Mouse (Mus musculus): ENCODE measurements at regions not wholly inside any gene's neighbourhood (a gene's known extent, or its start where the extent isn't known, plus 50 kb on each side); places are given as distances from the start of the nearest gene placed in this dataset.

GRCm38 (mm10) chr1:168569930-168570515 lies 138.0 kb upstream of the Pbx1 start:
- TF ChIP-seq POLR2A (IDR thresholded peaks at IDR 0.05; ENCODE audit: control insufficient read depth, low read depth, low read length) (no peak), CTCF (IDR thresholded peaks at IDR 0.05; ENCODE audit: control insufficient read depth, insufficient read depth, insufficient replicate concordance, low read depth, low read length) (no peak)
- H3K27me3 ChIP-seq (ENCODE audit: control insufficient read depth, insufficient read depth, low read length): no peaks in the 10 kb centered on the region
- H3K27ac ChIP-seq (ENCODE audit: control insufficient read depth, insufficient read depth, low read depth, low read length): no peak overlapping the region
- no peaks in the 10 kb centered on the region for H3K4me1 ChIP-seq (ENCODE audit: control insufficient read depth, insufficient read depth, low read length)
- no peaks in the 10 kb centered on the region for H3K36me3 ChIP-seq (ENCODE audit: control insufficient read depth, insufficient read depth, low read length)
- no peak overlapping the region for H3K4me3 ChIP-seq (ENCODE audit: control insufficient read depth, low read depth, low read length)

- Histone ChIP-seq H3K27me3 (ENCODE audit: control insufficient read depth, insufficient read depth, low read length) (no peaks in the 10 kb centered on the region), H3K36me3 (ENCODE audit: control insufficient read depth, insufficient read depth, low read length) (no peaks in the 10 kb centered on the region), H3K27ac (ENCODE audit: control insufficient read depth, insufficient read depth, low read depth, low read length) (no peak overlapping the region), H3K4me1 (ENCODE audit: control insufficient read depth, insufficient read depth, low read length) (no peaks in the 10 kb centered on the region), H3K4me3 (ENCODE audit: control insufficient read depth, low read depth, low read length) (no peak overlapping the region)
- no peak for TF ChIP-seq POLR2A (IDR thresholded peaks at IDR 0.05; ENCODE audit: control insufficient read depth, low read depth, low read length)
- TF ChIP-seq CTCF (IDR thresholded peaks at IDR 0.05; ENCODE audit: control insufficient read depth, insufficient read depth, insufficient replicate concordance, low read depth, low read length): no peak
These were observed 120.3 kb upstream of the Pbx1 start for GRCm38 (mm10) chr1:168552394-168552793.

GRCm38 (mm10) chr1:168549807-168550435 lies 117.9 kb upstream of the Pbx1 start:
- H3K27ac ChIP-seq (ENCODE audit: control insufficient read depth, insufficient read depth, low read depth, low read length): no peak overlapping the region
- H3K36me3 ChIP-seq (ENCODE audit: control insufficient read depth, insufficient read depth, low read length): no peaks in the 10 kb centered on the region
- H3K4me3 ChIP-seq (ENCODE audit: control insufficient read depth, low read depth, low read length): no peak overlapping the region
- no peaks in the 10 kb centered on the region for H3K4me1 ChIP-seq (ENCODE audit: control insufficient read depth, insufficient read depth, low read length)
- H3K27me3 ChIP-seq (ENCODE audit: control insufficient read depth, insufficient read depth, low read length): no peaks in the 10 kb centered on the region
- TF ChIP-seq POLR2A (IDR thresholded peaks at IDR 0.05; ENCODE audit: control insufficient read depth, low read depth, low read length): no peak
- no peak for TF ChIP-seq CTCF (IDR thresholded peaks at IDR 0.05; ENCODE audit: control insufficient read depth, insufficient read depth, insufficient replicate concordance, low read depth, low read length)

GRCm38 (mm10) chr1:168546156-168546555 lies 114.1 kb upstream of the Pbx1 start:
- H3K27ac ChIP-seq (ENCODE audit: control insufficient read depth, insufficient read depth, low read depth, low read length): no peak overlapping the region

GRCm38 (mm10) chr1:168545072-168545780 lies 113.2 kb upstream of the Pbx1 start:
- Histone ChIP-seq H3K36me3 (ENCODE audit: control insufficient read depth, insufficient read depth, low read length) (no peaks in the 10 kb centered on the region), H3K27ac (ENCODE audit: control insufficient read depth, insufficient read depth, low read depth, low read length) (no peak overlapping the region), H3K4me3 (ENCODE audit: control insufficient read depth, low read depth, low read length) (no peak overlapping the region), H3K4me1 (ENCODE audit: control insufficient read depth, insufficient read depth, low read length) (no peaks in the 10 kb centered on the region), H3K27me3 (ENCODE audit: control insufficient read depth, insufficient read depth, low read length) (no peaks in the 10 kb centered on the region)
- no peak for TF ChIP-seq CTCF (IDR thresholded peaks at IDR 0.05; ENCODE audit: control insufficient read depth, insufficient read depth, insufficient replicate concordance, low read depth, low read length)
- TF ChIP-seq POLR2A (IDR thresholded peaks at IDR 0.05; ENCODE audit: control insufficient read depth, low read depth, low read length): no peak

More at GRCm38 (mm10) chr1:168546156-168546555, 114.1 kb upstream of the Pbx1 start:
- Histone ChIP-seq H3K4me3 (ENCODE audit: control insufficient read depth, low read depth, low read length) (no peak overlapping the region), H3K36me3 (ENCODE audit: control insufficient read depth, insufficient read depth, low read length) (no peaks in the 10 kb centered on the region), H3K27me3 (ENCODE audit: control insufficient read depth, insufficient read depth, low read length) (no peaks in the 10 kb centered on the region), H3K4me1 (ENCODE audit: control insufficient read depth, insufficient read depth, low read length) (no peaks in the 10 kb centered on the region)
- no peak for TF ChIP-seq CTCF (IDR thresholded peaks at IDR 0.05; ENCODE audit: control insufficient read depth, insufficient read depth, insufficient replicate concordance, low read depth, low read length)
- no peak for TF ChIP-seq POLR2A (IDR thresholded peaks at IDR 0.05; ENCODE audit: control insufficient read depth, low read depth, low read length)

GRCm38 (mm10) chr1:168541231-168541630 lies 109.2 kb upstream of the Pbx1 start:
- Histone ChIP-seq H3K4me1 (ENCODE audit: control insufficient read depth, insufficient read depth, low read length) (no peaks in the 10 kb centered on the region), H3K27me3 (ENCODE audit: control insufficient read depth, insufficient read depth, low read length) (no peaks in the 10 kb centered on the region), H3K36me3 (ENCODE audit: control insufficient read depth, insufficient read depth, low read length) (no peaks in the 10 kb centered on the region), H3K4me3 (ENCODE audit: control insufficient read depth, low read depth, low read length) (no peak overlapping the region), H3K27ac (ENCODE audit: control insufficient read depth, insufficient read depth, low read depth, low read length) (no peak overlapping the region)
- TF ChIP-seq CTCF (IDR thresholded peaks at IDR 0.05; ENCODE audit: control insufficient read depth, insufficient read depth, insufficient replicate concordance, low read depth, low read length) (no peak), POLR2A (IDR thresholded peaks at IDR 0.05; ENCODE audit: control insufficient read depth, low read depth, low read length) (no peak)

- H3K36me3 ChIP-seq (ENCODE audit: control insufficient read depth, insufficient read depth, low read length): no peaks in the 10 kb centered on the region
- H3K27ac ChIP-seq (ENCODE audit: control insufficient read depth, insufficient read depth, low read depth, low read length): no peak overlapping the region
These were observed 86.0 kb upstream of the Pbx1 start for GRCm38 (mm10) chr1:168518087-168518486.

More at GRCm38 (mm10) chr1:168518087-168518486, 86.0 kb upstream of the Pbx1 start:
- Histone ChIP-seq H3K4me1 (ENCODE audit: control insufficient read depth, insufficient read depth, low read length) (no peaks in the 10 kb centered on the region), H3K4me3 (ENCODE audit: control insufficient read depth, low read depth, low read length) (no peak overlapping the region), H3K27me3 (ENCODE audit: control insufficient read depth, insufficient read depth, low read length) (no peaks in the 10 kb centered on the region)
- no peak for TF ChIP-seq CTCF (IDR thresholded peaks at IDR 0.05; ENCODE audit: control insufficient read depth, insufficient read depth, insufficient replicate concordance, low read depth, low read length)
- TF ChIP-seq POLR2A (IDR thresholded peaks at IDR 0.05; ENCODE audit: control insufficient read depth, low read depth, low read length): no peak

Data from testis, adult 2 months (tissue).